8 mouse cellular contexts compared by ENCODE assay signal in the genomic region with DNA sequence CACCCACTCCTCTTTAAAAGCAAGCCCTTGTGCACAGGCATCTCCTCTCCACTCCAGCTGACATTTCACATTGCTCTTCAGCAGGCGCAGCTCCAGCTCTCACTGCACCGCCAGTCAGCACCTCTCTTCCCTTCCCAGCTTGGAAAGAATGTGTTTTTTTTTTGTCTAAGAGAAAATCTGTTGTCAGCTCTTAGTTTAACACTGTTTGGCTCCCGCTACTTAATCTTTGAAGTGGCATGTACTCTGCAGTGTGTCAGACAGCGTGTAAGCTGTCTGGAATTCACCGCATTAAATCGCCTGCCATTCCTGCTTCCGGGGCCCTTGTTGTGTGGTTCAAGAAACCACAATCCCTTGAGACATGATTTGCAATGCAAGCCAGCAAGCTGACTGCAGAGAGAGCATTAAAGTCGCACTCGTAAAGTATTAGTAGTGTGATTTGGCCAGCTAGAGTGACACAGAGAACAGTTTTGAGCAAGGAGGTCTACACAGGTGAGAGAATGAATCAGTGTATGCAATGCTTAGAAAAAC.
A peak's percentile ranks its signal among the peaks of the same experiment; 100 is the strongest.
DNase-seq lines count a peak whose midpoint lies in the region; ATAC-seq lines count a peak whose summit lies in the region.

No protein-coding gene starts in this region.

- H3K4me3 ChIP-seq in lung, embryonic 16.5 days (ENCODE audit: low read length), result no peak overlapping the region
- peak overlapping the region; percentile 23 for H3K4me3 ChIP-seq in forebrain, embryonic 16.5 days (replicated peaks; ENCODE audit: low read length)
- no peak overlapping the region for H3K4me3 ChIP-seq in neural tube, embryonic 12.5 days

- no peak overlapping the region for H3K9ac ChIP-seq in lung, embryonic 16.5 days (ENCODE audit: low read length)
- peak overlapping the region; percentile 22; the same call in 1 of the 2 replicates for H3K9ac ChIP-seq in forebrain, embryonic 16.5 days (replicated peaks; ENCODE audit: low read depth, low read length)
- H3K9ac ChIP-seq in neural tube, embryonic 12.5 days, result no peak overlapping the region

- H3K27ac ChIP-seq in lung, embryonic 16.5 days (ENCODE audit: low read length), result no peak overlapping the region
- peak overlapping the region; percentile 3; the same call in 1 of the 2 replicates for H3K27ac ChIP-seq in forebrain, embryonic 16.5 days (ENCODE audit: low read length)
- no peak overlapping the region for H3K27ac ChIP-seq in neural tube, embryonic 12.5 days

- no peak for DNase-seq in cerebellum, postnatal 4 days (ENCODE audit: low spot score in 2 of 2)
- no peak for DNase-seq in lung, postnatal 14 days
- no peak for DNase-seq in MN1 (ENCODE audit: low spot score)
- no peak for DNase-seq in adrenal gland, adult 8-10 months

- no peaks in the 10 kb centered on the region for H3K27me3 ChIP-seq in lung, embryonic 16.5 days (ENCODE audit: control insufficient read depth, insufficient read depth, low read depth, low read length)
- no peaks in the 10 kb centered on the region for H3K27me3 ChIP-seq in forebrain, embryonic 16.5 days (replicated peaks; ENCODE audit: control insufficient read depth, insufficient read depth, low read length)
- H3K27me3 ChIP-seq in neural tube, embryonic 12.5 days (replicated peaks), result no peaks in the 10 kb centered on the region

- WGBS in lung, embryonic 16.5 days, result 19% methylated on average over 9 of the region's 9 CpGs
- 9% methylated on average over 9 of the region's 9 CpGs for WGBS in forebrain, embryonic 16.5 days
- 55% methylated on average over 9 of the region's 9 CpGs for WGBS in neural tube, embryonic 12.5 days

- peak; percentile 70 for ATAC-seq in cerebellum, adult (ENCODE audit: insufficient number of reproducible peaks, low FRiP score, low TSS enrichment)
- peak; percentile 86 for ATAC-seq in lung, embryonic 16.5 days (ENCODE audit: low read depth)
- peak; percentile 93 for ATAC-seq in forebrain, embryonic 16.5 days
- ATAC-seq in neural tube, embryonic 12.5 days (ENCODE audit: low FRiP score, low read depth), result no peak

- H3K36me3 ChIP-seq in lung, embryonic 16.5 days (ENCODE audit: control insufficient read depth, insufficient read depth, low read length), result no peaks in the 10 kb centered on the region
- H3K36me3 ChIP-seq in forebrain, embryonic 16.5 days (ENCODE audit: control insufficient read depth, insufficient read depth), result no peaks in the 10 kb centered on the region
- no peaks in the 10 kb centered on the region for H3K36me3 ChIP-seq in neural tube, embryonic 12.5 days

- no peaks in the 10 kb centered on the region for H3K4me1 ChIP-seq in lung, embryonic 16.5 days (replicated peaks; ENCODE audit: control insufficient read depth, insufficient read depth, low read length)
- peaks cover 6% of the 10 kb centered on the region for H3K4me1 ChIP-seq in forebrain, embryonic 16.5 days (replicated peaks; ENCODE audit: control insufficient read depth, insufficient read depth, low read length)
- H3K4me1 ChIP-seq in neural tube, embryonic 12.5 days, result no peaks in the 10 kb centered on the region

- no peak overlapping the region for H3K4me2 ChIP-seq in lung, embryonic 16.5 days (ENCODE audit: low read depth, low read length)
- peak overlapping the region; percentile 46 for H3K4me2 ChIP-seq in forebrain, embryonic 16.5 days (ENCODE audit: low read length)
- H3K4me2 ChIP-seq in neural tube, embryonic 12.5 days (replicated peaks), result peak overlapping the region; percentile 21

- no peaks in the 10 kb centered on the region for H3K9me3 ChIP-seq in lung, embryonic 16.5 days (ENCODE audit: control insufficient read depth, low read length)
- H3K9me3 ChIP-seq in forebrain, embryonic 16.5 days (ENCODE audit: control insufficient read depth, low read length), result no peaks in the 10 kb centered on the region
- no peaks in the 10 kb centered on the region for H3K9me3 ChIP-seq in neural tube, embryonic 12.5 days
